Mouse (Mus musculus) heart, embryonic 15.5 days (tissue): ENCODE results near the gene Suclg2. TPM values are rescaled to one million over a fixed set of nuclear protein-coding genes. Genes with fewer than 3 reads are reported as not detected.
"Not testable (repeated sequence)": the region's sequence is repeated elsewhere in the genome, so short reads cannot be mapped to it uniquely, and the experiment has no call there.

Experiments
- ATAC-seq: fragments of 200-750 bp; cut with Nextera tagmentation; replicated peaks from 2 replicates; pipeline ENCODE4 v1.8.0; 2017; ENCODE audit warnings: low read depth, moderate TSS enrichment; ENCODE audit not compliant: insufficient number of reproducible peaks, insufficient read depth, low FRiP score
- H3K27ac ChIP-seq: fragments of 300-500 bp; sonication (generic); 2 replicates; pipeline ENCODE4 v1.5.1; 2015; ENCODE audit warnings: mild to moderate bottlenecking, inconsistent platforms
- H3K27me3 ChIP-seq: fragments of 300-500 bp; sonication (generic); 2 replicates; pipeline ENCODE4 v1.6.1; 2015; ENCODE audit warnings: inconsistent platforms
- H3K36me3 ChIP-seq: fragments of 300-500 bp; sonication (generic); 2 replicates; pipeline ENCODE4 v1.6.1; 2015; ENCODE audit warnings: mild to moderate bottlenecking, inconsistent platforms
- H3K4me1 ChIP-seq: fragments of 300-500 bp; sonication (generic); replicated peaks from 2 replicates; pipeline ENCODE4 v1.6.1; 2015; ENCODE audit warnings: inconsistent platforms
- H3K4me2 ChIP-seq: fragments of 300-500 bp; sonication (generic); 2 replicates; pipeline ENCODE4 v1.6.1; 2015; ENCODE audit warnings: inconsistent platforms, mild to moderate bottlenecking, moderate library complexity
- H3K4me3 ChIP-seq: fragments of 300-500 bp; sonication (generic); 2 replicates; pipeline ENCODE4 v1.5.1; 2015; ENCODE audit warnings: mild to moderate bottlenecking, inconsistent platforms
- H3K9ac ChIP-seq: fragments of 300-500 bp; sonication (generic); 2 replicates; pipeline ENCODE4 v1.6.1; 2015; ENCODE audit warnings: mild to moderate bottlenecking, inconsistent platforms
- H3K9me3 ChIP-seq: fragments of 300-500 bp; sonication (generic); replicated peaks from 2 replicates; pipeline ENCODE4 v1.6.1; 2016; ENCODE audit warnings: inconsistent platforms
- WGBS: fragments of 180-500 bp; shearing (Covaris S2); methylation state at CpG from one replicate; pipeline ENCODE4 v1.1.7; 2015; ENCODE audit warnings: mixed read lengths; 5-methylcytosine and 5-hydroxymethylcytosine counted together
- polyA plus RNA-seq: library from polyadenylated mRNA; unstranded; fragments of >200 nt; fragmentation: Nextera tagmentation; extraction: Ambion mirVana; gene quantifications from 2 replicates; pipeline ENCODE4 v1.2.1, GENCODE M21; 2015

Suclg2 gene
- polyA plus RNA-seq, 1 experiment from 2014 or later: 103 TPM

DNA sequence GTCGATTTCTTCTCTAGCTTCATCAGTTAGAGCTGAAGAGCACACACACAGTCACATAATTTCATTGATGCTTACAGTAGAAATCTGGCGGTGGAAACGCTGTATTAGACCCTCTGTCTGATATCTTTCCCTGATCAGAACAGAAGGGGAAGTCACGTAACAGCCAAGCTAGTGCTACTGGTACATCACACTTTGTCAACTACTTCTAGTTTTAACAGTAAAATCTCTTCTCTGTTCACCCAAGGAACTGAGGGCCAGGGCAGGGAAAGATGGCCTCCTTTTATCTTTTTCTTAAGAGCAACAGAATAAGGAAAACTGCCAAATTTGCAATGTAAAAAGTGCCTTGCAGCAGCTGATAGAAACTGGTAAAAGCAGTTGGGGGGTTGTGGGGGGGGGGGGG, 97.8 kb downstream of the Suclg2 start:
- 76% methylated on average over 4 of the region's 4 CpGs for WGBS

DNA sequence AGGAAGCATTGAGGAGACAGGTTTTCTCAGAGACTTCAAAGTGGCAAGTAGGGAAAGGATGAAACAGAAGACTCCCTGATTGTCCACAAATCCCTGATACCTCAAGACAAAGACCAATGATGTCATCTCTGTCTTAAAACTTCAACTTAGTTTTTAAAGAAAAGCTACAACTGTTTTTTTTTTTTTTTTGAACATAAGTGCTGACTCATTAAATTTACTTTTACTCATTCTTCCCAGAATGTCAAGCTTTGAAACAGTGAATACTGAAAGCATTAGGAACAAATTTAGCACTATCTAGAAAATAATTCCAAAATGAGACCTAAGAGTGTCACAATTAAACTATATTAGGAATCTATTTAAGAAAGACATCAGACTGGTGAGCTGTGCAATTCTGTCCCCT, 98.8 kb downstream of the Suclg2 start:
- Histone ChIP-seq H3K27me3 (no peaks in the 10 kb centered on the region), H3K4me3 (no peak overlapping the region), H3K9ac (no peak overlapping the region), H3K36me3 (no peaks in the 10 kb centered on the region), H3K4me1 (no peaks in the 10 kb centered on the region), H3K4me2 (no peak overlapping the region), H3K27ac (no peak overlapping the region), H3K9me3 (no peaks in the 10 kb centered on the region)
- ATAC-seq: no peak

More for the DNA sequence above, 97.8 kb downstream of the Suclg2 start:
- H3K36me3 ChIP-seq: no peaks in the 10 kb centered on the region
- H3K4me1 ChIP-seq: no peaks in the 10 kb centered on the region
- no peaks in the 10 kb centered on the region for H3K9me3 ChIP-seq
- no peak overlapping the region for H3K9ac ChIP-seq
- H3K27me3 ChIP-seq: no peaks in the 10 kb centered on the region
- no peak overlapping the region for H3K4me2 ChIP-seq
- H3K27ac ChIP-seq: no peak overlapping the region
- H3K4me3 ChIP-seq: no peak overlapping the region
- ATAC-seq: no peak

GRCm38 (mm10) chr6:95618434-95618833, 100.2 kb downstream of the Suclg2 start:
- Histone ChIP-seq H3K4me2 (no peak overlapping the region), H3K4me3 (no peak overlapping the region), H3K4me1 (no peaks in the 10 kb centered on the region), H3K27ac (no peak overlapping the region), H3K27me3 (no peaks in the 10 kb centered on the region), H3K9ac (no peak overlapping the region), H3K9me3 (no peaks in the 10 kb centered on the region), H3K36me3 (no peaks in the 10 kb centered on the region)
- WGBS: 87% methylated on average over 4 of the region's 4 CpGs
- ATAC-seq: no peak

- H3K27me3 ChIP-seq: no peaks in the 10 kb centered on the region
Observed at GRCm38 (mm10) chr6:95613228-95613627, 105.4 kb downstream of the Suclg2 start.

GRCm38 (mm10) chr6:95612412-95613022, 106.1 kb downstream of the Suclg2 start:
- ATAC-seq: no peak
- Histone ChIP-seq H3K9me3 (no peaks in the 10 kb centered on the region), H3K4me3 (no peak overlapping the region), H3K9ac (no peak overlapping the region), H3K4me2 (no peak overlapping the region), H3K27me3 (no peaks in the 10 kb centered on the region), H3K36me3 (no peaks in the 10 kb centered on the region), H3K4me1 (no peaks in the 10 kb centered on the region), H3K27ac (no peak overlapping the region)
- 71% methylated on average over 3 of the region's 3 CpGs for WGBS

More at GRCm38 (mm10) chr6:95613228-95613627, 105.4 kb downstream of the Suclg2 start:
- Histone ChIP-seq H3K36me3 (no peaks in the 10 kb centered on the region), H3K9ac (no peak overlapping the region), H3K9me3 (no peaks in the 10 kb centered on the region), H3K27ac (no peak overlapping the region), H3K4me3 (no peak overlapping the region), H3K4me2 (no peak overlapping the region), H3K4me1 (no peaks in the 10 kb centered on the region)
- 72% methylated on average over 3 of the region's 3 CpGs for WGBS
- ATAC-seq: no peak

DNA sequence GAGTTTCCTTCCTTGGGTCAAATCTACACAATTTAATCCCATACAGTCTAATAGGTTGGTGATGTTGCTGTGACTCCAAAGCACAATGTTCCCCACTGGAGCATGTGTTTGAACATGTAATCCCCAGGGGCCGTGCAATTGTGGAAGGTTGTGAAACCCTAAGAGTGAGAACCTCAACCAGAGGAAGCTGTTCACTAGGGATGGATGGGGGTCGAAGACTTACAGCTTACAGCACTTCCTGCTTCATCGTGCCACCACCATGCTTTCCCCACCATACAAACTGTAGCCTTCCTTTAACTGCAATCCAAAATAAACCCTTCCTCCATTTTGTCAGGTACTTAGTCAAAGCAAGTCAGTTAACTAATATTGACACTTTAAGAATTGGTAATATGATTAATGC, 107.5 kb downstream of the Suclg2 start:
- Histone ChIP-seq H3K4me2 (no peak overlapping the region), H3K9ac (no peak overlapping the region), H3K27ac (no peak overlapping the region), H3K27me3 (no peaks in the 10 kb centered on the region), H3K9me3 (no peaks in the 10 kb centered on the region), H3K4me1 (no peaks in the 10 kb centered on the region), H3K36me3 (no peaks in the 10 kb centered on the region), H3K4me3 (no peak overlapping the region)
- 80% methylated on average over 3 of the region's 3 CpGs for WGBS
- ATAC-seq: no peak

DNA sequence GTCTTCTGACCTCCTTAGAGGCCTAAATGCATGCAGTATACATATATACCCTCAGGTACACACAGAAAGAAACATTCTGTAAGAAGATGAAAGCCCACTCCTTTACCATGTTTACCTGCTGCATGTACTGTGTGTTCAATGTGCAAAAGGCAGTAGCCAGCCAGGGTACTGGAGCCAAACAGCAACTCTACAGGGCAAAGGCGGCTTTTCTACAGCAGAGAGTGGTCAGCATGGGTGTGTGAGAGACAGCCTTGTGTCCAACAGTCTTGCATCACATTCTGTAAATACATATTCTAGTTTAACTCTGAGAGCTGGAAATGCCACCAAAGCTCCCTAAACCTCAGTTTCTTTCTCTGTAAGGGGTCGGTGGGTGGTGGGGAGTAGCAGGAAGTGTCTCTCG, 110.5 kb downstream of the Suclg2 start:
- Histone ChIP-seq H3K4me1 (no peaks in the 10 kb centered on the region), H3K9ac (no peak overlapping the region), H3K36me3 (no peaks in the 10 kb centered on the region), H3K4me2 (no peak overlapping the region), H3K27ac (no peak overlapping the region), H3K27me3 (no peaks in the 10 kb centered on the region), H3K9me3 (no peaks in the 10 kb centered on the region), H3K4me3 (no peak overlapping the region)
- WGBS: 86% methylated on average over 3 of the region's 3 CpGs
- ATAC-seq: no peak

DNA sequence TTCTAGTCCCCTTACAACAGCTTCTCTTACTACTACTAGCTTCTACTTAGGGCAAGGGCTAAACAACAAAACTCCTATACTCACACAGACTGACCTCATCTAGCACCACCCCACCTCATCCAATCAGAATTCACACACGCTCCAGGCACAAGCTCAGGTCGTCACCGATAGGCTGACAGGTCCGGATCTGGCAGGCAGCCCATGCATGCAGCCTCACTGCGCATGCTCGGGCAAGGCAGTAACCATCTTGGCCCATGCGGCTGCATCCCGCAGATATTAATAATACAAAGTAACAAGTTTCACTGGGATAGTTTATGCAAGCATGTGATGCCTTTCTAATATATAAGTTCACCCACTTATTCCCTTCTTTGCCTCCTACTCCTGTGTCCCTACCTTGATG, 117.9 kb downstream of the Suclg2 start:
- H3K27ac ChIP-seq, H3K9ac ChIP-seq, H3K9me3 ChIP-seq, H3K27me3 ChIP-seq, ATAC-seq, H3K4me2 ChIP-seq, H3K36me3 ChIP-seq, H3K4me3 ChIP-seq, H3K4me1 ChIP-seq: not testable (repeated sequence)
- 84% methylated on average over 8 of the region's 8 CpGs for WGBS

DNA sequence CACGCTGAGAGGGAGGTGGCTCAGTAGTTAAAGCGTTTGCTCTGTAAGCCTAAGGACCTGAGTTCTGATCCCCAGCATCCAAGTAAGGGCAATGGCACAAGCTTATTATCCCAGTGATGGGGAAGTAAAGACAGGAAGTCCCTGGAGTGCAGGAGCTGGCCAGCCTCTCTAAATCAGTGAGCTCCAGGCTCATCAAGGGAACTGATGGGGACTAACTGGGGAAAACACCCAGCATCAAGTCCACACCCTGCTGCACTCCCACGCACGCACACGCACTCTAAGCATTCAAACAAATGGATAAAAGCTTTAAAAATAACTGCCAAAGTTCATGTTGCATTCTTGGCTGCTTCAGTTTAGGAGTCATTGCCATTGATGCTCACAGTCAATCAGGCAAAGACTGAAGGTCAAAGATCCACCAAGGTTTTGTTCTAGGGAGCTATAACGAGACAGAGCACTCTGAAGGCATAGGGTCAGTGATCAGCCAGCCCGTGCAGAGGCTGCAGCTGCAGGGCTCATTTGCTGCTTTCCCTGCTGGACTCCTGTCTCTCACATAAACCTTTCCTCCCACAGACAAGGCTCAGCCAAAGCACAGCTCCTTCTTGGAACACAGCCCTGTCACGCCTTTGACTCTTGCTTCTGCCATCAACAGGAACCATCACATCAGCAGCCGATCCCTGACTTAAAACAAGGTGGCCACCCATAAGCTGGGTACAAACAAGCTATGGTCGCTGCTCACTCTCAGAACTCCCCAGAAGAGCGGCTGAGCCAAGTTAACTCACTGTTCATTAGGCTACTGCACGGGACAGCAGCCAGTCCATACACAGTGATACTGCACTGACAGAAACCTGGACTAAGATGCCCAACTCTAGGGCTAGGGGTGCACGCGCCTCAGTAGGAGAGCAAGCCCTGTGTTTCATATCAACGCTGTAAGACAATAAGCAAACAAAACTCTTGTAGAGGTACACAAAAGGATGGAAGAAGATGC, 121.5 kb downstream of the Suclg2 start:
- 67% methylated on average over 15 of the region's 15 CpGs for WGBS
- Histone ChIP-seq H3K4me1 (peaks cover 12% of the 10 kb centered on the region; the same call in 1 of the 2 replicates), H3K9me3 (no peaks in the 10 kb centered on the region), H3K36me3 (no peaks in the 10 kb centered on the region), H3K27me3 (no peaks in the 10 kb centered on the region), H3K27ac (no peak overlapping the region), H3K9ac (no peak overlapping the region), H3K4me3 (no peak overlapping the region), H3K4me2 (no peak overlapping the region)
- no peak for ATAC-seq

- no peak overlapping the region for H3K9ac ChIP-seq
- no peaks in the 10 kb centered on the region for H3K27me3 ChIP-seq
- H3K4me3 ChIP-seq: no peak overlapping the region
- H3K4me1 ChIP-seq: peaks cover 12% of the 10 kb centered on the region; the same call in 1 of the 2 replicates
- no peaks in the 10 kb centered on the region for H3K9me3 ChIP-seq
- H3K4me2 ChIP-seq: no peak overlapping the region
- no peak for ATAC-seq
- H3K27ac ChIP-seq: no peak overlapping the region
- H3K36me3 ChIP-seq: no peaks in the 10 kb centered on the region
- 61% methylated on average over 2 of the region's 2 CpGs for WGBS
Observed at GRCm38 (mm10) chr6:95595852-95596251, 122.7 kb downstream of the Suclg2 start.

GRCm38 (mm10) chr6:95594239-95594638, 124.4 kb downstream of the Suclg2 start:
- no peaks in the 10 kb centered on the region for H3K27me3 ChIP-seq
- H3K4me1 ChIP-seq: peaks cover 12% of the 10 kb centered on the region; the same call in 1 of the 2 replicates
- WGBS: 66% methylated on average over 4 of the region's 4 CpGs
- no peak overlapping the region for H3K27ac ChIP-seq
- no peak overlapping the region for H3K9ac ChIP-seq
- ATAC-seq: 0 out of 2 replicates have a peak, but pooled peaks have one; percentile 47
- no peak overlapping the region for H3K4me3 ChIP-seq
- H3K36me3 ChIP-seq: no peaks in the 10 kb centered on the region
- H3K9me3 ChIP-seq: no peaks in the 10 kb centered on the region
- H3K4me2 ChIP-seq: no peak overlapping the region
